Mouse (Mus musculus): ENCODE data around the gene Ndufaf4.
"Not testable (repeated sequence)": the region's sequence is repeated elsewhere in the genome, so short reads cannot be mapped to it uniquely, and the experiment has no call there.

Ndufaf4 gene

GRCm38 (mm10) chr4:24897851-24898515, at the start of gene Ndufaf4:
Ndufaf4 (plus strand) TSS chr4:24898083.
- DNase-seq: peak; percentile 96

- DNase-seq: peak; percentile 90
Measured at GRCm38 (mm10) chr4:24850401-24851325, 47.2 kb upstream of the Ndufaf4 start, which contains the start of gene Klhl32. Klhl32 (minus strand) TSS chr4:24851124.

GRCm38 (mm10) chr4:24865691-24866090, 32.2 kb upstream of the Ndufaf4 start:
- no peak for DNase-seq

GRCm38 (mm10) chr4:24869230-24869629, 28.7 kb upstream of the Ndufaf4 start:
- DNase-seq: no peak

- not testable (repeated sequence) for DNase-seq
Measured at GRCm38 (mm10) chr4:24889386-24889785, 8.5 kb upstream of the Ndufaf4 start.

GRCm38 (mm10) chr4:24892293-24892692, 5.6 kb upstream of the Ndufaf4 start:
- not testable (repeated sequence) for DNase-seq

GRCm38 (mm10) chr4:24894625-24895024, 3.3 kb upstream of the Ndufaf4 start:
- no peak for DNase-seq

DNA sequence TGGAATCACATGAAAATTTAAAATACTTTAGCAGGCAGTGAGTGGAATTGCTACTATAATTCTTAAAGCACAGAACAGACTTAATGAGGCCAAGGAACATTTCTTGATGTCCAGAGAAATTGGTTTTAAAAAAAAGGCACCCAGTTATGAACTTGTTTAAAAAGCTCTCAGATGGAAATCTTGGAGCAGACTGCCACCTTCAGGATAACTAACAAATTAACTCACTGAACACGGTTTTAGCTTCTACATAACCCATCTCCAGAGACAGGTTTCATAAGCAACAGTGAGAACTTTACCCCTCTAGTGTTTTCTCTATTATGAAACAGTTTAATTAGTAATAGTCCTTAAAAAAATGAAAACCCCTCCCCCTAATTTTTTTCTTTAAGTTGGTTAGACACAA, 1.1 kb upstream of the Ndufaf4 start:
- DNase-seq: peak; percentile 56

- DNase-seq: peak; percentile 15
Measured at GRCm38 (mm10) chr4:24897351-24897750, 532 bp upstream of the Ndufaf4 start.

GRCm38 (mm10) chr4:24898636-24899035, 753 bp downstream of the Ndufaf4 start:
- no peak for DNase-seq

DNA sequence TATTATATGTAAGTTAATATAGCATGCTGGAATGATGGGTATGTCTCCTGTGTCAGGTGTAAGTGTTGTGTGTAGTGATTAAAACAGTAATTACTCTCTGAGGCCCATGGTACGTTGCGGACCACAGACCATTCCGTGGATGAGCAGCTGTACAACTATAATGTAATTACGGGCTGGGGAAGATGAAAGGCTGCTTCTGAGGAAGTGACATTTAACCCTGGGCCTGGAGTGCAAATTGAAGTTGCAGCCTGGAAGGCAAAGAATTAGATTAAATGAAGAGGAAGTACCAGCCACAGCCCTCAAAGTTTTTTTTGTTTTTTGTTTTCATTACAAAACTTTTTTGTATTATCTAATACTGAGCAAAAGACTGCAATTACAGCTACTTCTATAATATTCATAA, 1.3 kb downstream of the Ndufaf4 start:
- no peak for DNase-seq

DNA sequence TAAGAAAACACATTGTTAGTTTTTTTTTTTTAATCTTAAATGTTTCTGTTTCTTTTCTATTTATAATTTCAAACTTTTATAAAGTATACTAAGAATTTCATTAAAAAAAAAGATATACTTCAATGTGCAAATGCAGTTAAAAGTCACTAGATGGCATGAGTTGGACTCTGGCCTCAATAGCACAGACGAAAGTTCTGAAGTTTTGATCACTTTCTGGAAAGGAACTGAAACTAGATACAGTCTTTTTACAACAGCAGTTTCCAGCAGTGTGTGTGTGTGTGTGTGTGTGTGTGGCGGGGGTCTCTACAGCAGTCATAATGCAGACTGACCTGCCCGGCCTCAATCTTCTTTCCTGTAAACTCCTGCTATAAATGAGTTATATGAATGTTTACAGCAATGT, 9.9 kb downstream of the Ndufaf4 start:
- no peak for DNase-seq

DNA sequence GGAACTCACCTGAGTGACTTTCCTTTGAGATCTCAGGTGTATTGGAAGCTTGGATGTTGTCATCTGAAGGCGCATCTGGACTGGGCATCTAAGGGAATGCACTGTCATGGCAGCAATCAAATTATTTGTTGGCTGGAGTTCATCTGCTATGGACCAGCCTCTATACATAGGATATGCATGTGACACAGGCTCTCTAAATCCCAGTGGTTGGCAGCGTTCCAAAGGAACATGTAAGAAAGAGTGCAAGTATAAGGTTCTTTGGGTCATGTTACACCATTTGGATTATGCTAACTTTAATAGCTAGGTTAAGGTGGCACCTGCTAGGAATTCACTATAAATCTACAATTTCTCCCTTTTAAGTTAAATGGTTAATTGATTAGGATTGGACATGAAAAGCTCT, 17.7 kb downstream of the Ndufaf4 start:
- no peak for DNase-seq

DNA sequence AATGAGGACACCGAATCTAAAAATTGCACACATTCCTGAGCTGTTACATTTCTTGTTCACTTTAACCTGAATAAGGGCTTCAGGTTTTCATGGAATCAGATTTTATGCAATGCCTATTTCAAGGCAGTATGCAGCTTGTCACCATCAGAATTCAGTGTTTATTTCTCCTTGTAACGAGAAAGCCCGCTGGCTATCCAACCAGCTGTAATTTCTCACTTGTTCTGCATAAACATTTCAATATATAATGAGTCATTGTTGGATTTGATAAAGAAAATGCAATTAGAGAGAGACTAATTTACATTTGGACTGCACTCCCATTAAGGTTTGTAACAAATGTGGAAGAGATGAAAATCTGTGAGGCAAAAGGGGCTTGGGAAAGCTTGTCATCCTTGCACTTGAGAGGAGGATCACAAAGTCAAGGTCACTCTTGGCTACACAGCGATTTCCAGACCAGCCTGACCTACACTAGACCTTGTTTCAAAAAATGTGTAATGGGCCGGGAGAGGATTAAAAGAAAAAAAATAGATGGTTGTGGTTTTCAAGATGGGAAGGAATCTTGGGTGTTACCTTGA, 22.2 kb downstream of the Ndufaf4 start:
- DNase-seq: no peak

- no peak for DNase-seq
Measured at GRCm38 (mm10) chr4:24924726-24925125, 26.8 kb downstream of the Ndufaf4 start.

- DNase-seq: no peak
Measured at GRCm38 (mm10) chr4:24928260-24928780, 30.4 kb downstream of the Ndufaf4 start.

DNA sequence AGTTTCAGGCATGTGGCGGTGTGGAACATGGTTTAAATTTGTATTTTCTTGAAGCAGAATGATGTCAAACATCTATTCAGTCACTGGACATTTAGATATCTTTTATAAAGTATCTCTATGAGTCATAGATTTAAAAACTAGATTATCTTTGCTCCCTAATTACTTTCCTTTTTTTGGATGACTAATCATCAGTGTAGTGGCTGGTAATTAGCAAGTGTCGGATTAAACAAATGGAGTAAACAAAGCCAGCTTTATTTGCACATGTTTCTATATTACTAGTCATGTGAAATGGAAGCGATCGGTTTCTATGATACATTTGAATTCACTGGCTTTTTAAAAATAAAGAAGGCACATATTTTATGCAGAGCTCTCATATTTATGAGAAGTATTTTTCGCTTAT, 31.0 kb downstream of the Ndufaf4 start:
- no peak for DNase-seq

- DNase-seq: peak; percentile 37
Measured at GRCm38 (mm10) chr4:24942728-24943424, 45.0 kb downstream of the Ndufaf4 start.
